Mouse (Mus musculus) heart, postnatal 0 days (tissue): Measurements from ENCODE around the gene Sertad2.

Experiments used
- CTCF ChIP-seq: IDR thresholded peaks from 2 replicates; pipeline ENCODE4 v1.5.1; 2016; ENCODE audit warnings: antibody characterized with exemption, control low read depth, low read depth
- EP300 ChIP-seq: IDR thresholded peaks from 2 replicates; pipeline ENCODE4 v1.6.1; 2016; ENCODE audit warnings: antibody characterized with exemption, low read depth

- TF ChIP-seq EP300 = no peak
- no peak for TF ChIP-seq CTCF
These were observed 92.6 kb downstream of the Sertad2 start for GRCm38 (mm10) chr11:20635646-20636045.
